Mouse (Mus musculus) CD4-positive naive resting alpha-beta T cell, adult 57 days (primary cell): ENCODE results near the gene Vmn1r83. TPM values are rescaled to one million over a fixed set of nuclear protein-coding genes. Genes with fewer than 3 reads are reported as not detected.

Experiments used
- total RNA-seq: library from RNA; stranded (reverse); gene quantifications from one replicate; pipeline ENCODE4 v1.2.4, GENCODE M21; 2023

The Vmn1r83 gene
- not detected for total RNA-seq

GRCm38 (mm10) chr7:12329381-12329780, at the start of gene Vmn1r83:
Gene Vmn1r83, minus strand, starts transcription at chr7:12329481.

GRCm38 (mm10) chr7:12369173-12369572, 39.9 kb upstream of the Vmn1r83 start, which contains the start of gene Vmn1r84:
Gene Vmn1r84, minus strand, starts transcription at chr7:12369273.

GRCm38 (mm10) chr7:12300130-12300529, 29.2 kb downstream of the Vmn1r83 start, which contains the start of gene Vmn1r82:
Gene Vmn1r82, plus strand, starts transcription at chr7:12300430.

Other genes with a start within 250 kb of the Vmn1r83 start
- gene Vmn1r78, start 179.2 kb downstream of the Vmn1r83 start, total RNA-seq = not detected
- not detected for gene Vmn1r79, start 158.2 kb downstream of the Vmn1r83 start, total RNA-seq
- not detected for gene Vmn1r80, start 140.2 kb downstream of the Vmn1r83 start, total RNA-seq
- 0.15 TPM for gene Vmn1r81, start 61.2 kb downstream of the Vmn1r83 start, total RNA-seq
- gene Vmn1r82, start 29.1 kb downstream of the Vmn1r83 start, total RNA-seq = not detected
- not detected for gene Vmn1r84, start 39.8 kb upstream of the Vmn1r83 start, total RNA-seq
- gene Zfp551, start 93.3 kb upstream of the Vmn1r83 start, total RNA-seq = 4.0 TPM
- gene Zfp606, start 148.8 kb upstream of the Vmn1r83 start, total RNA-seq = 6.8 TPM
- not detected for gene 2900092C05Rik, start 183.0 kb upstream of the Vmn1r83 start, total RNA-seq